Mouse (Mus musculus): ENCODE measurements at regions not wholly inside any gene's neighbourhood (a gene's known extent, or its start where the extent isn't known, plus 50 kb on each side); places are given as distances from the start of the nearest gene placed in this dataset.

GRCm38 (mm10) chr3:149326664-149327063 is 336.3 kb upstream of the Adgrl2 start:
- TF ChIP-seq CTCF (conservative IDR thresholded peaks at IDR 0.05; ENCODE audit: low read length) (no peak), POU5F1 (IDR thresholded peaks at IDR 0.05; ENCODE audit: borderline replicate concordance, low read length) (no peak)
